Mouse (Mus musculus) thymus, postnatal 36 days (tissue): ENCODE results near the gene Nav1.

Source experiments
- DNase-seq, 2 experiments: peaks; one replicate each; pipeline ENCODE4 v3.0.0; 2022; ENCODE audit warnings: mixed read lengths in 2 of 2

Gene Nav1

DNA sequence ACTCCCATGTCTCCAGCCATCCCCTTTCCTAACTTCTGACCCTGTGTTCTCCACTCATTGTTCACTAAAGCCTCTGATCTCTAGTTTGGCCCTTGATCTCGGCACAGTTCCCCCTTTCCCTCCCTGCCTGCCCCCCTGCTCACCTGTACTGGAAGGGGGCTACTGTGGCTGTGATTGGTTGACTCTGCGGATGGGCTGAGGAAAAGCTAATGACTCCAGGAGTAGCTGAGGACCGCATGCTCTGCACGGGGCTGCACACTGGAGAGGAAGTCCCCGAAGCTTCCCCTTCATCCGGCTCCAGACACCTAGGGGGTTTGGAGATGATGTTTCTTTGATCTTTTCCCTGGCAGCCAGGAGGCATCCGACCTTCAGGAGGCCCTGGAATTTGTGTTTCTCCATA is at the start of gene Nav1:
TSS of gene Nav1 (minus strand) at position 277 of the 400 bp plus-strand sequence.
- DNase-seq, result no peak

DNA sequence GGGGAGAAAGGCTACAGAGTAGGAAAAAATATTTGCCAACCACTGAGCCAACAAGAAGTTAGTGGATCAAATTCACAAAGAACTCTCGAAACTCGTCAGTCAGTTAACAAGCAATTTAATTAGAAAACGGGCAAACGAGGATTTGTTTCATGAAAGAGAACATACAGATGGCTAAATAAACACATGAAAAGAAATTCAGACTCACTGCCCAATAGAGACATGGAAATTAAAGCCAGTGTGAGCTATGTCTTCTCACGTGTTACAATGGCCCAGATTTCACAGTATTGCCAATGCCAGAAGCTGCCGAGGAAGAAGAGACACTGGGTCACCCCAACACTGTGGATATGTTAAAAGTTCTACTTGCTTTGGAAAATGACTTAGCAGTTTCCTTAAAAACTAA is 46.8 kb upstream of the Nav1 start:
- DNase-seq, result no peak

DNA sequence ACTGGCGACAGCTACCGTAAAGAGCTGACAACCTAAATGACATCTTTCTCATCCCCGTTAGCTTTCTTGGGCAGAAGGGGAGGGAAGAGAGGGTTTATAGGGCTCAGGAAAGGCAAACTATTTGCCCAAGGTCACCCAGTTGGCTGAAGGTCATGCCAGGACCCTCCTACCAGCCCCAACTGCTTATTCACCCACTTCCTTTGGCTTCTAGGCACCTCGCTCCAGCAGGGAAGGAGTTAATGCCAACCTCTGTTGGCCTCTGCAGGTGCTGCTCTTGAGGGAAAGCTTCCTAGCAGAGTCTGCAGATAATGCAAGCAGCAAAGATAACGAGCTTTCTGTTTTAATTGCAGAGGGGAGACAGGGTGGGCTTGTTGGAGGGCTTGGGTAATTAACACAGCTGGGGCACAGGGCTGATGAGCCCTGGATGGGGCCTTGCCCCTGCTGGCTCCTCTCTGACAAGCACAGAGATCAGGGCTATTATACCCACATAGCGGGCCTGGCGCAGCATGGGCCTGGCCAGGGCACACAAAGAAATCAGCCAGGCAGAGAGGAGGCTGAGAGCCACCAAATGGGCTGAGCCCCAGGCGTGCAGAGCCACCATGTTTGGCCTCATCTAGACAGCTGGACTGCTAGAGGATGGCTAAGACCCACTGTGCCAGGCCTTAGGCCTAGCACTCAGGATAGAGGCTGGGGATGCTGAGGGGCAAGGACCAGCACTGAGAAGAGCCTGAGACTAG is 38.5 kb upstream of the Nav1 start:
- DNase-seq, result no peak

DNA sequence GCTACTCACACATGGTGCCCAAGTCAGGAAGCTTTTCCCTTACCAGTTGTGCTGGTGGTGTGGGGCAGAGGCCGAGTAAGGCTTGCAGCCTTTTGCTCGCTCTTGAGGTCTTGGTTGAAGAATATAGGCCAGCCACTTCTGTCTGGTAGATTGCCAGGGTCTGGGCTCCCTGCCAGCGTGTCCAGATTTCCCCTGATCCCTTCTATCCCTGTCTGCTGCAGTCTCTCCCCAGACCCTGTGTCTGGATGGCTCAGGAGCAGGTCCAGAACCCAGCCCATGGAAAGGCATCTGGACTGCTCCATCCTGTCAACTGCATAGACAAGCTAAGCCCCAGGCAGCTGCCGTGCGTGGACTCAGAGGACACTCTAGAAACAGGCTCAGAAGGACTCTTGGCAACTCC is 37.0 kb upstream of the Nav1 start:
- no peak for DNase-seq

DNA sequence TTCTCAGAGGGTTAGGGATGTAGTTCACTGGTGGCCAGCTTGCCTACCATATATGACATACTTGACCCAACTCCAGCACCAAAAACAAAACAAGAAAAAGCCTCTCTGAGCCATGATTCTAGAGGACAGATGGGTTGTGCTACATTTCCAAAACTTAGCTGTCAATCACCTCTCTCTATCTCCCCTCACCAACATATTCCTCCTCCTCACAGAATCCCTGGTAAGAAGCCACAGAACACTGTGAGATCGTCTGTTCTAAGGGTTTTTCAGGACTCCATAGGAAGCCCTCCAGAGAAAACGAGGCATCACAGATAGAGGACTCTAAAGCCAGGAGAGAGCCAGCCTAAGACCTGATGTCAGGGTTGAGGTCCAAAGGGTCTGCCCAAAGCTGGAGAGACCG is 36.6 kb upstream of the Nav1 start:
- no peak for DNase-seq

DNA sequence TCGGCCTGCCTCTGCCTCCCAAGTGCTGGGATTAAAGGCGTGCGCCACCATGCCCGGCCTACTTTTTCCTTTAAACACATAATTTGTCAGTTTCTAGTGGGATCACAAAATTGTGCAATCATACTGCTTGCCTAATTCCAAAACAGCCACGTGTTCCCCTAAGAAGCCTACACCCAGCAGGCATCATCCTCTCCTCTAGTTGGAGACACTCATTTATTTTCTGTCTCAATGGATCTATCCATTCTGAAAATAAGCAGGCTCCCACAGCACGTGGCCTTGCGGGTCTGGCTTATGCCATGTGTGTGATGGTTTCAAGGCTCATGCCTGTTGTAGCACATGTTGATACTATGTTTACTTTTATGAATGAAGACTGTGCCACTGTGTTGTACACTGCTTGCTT is 32.8 kb upstream of the Nav1 start:
- DNase-seq, result no peak

DNA sequence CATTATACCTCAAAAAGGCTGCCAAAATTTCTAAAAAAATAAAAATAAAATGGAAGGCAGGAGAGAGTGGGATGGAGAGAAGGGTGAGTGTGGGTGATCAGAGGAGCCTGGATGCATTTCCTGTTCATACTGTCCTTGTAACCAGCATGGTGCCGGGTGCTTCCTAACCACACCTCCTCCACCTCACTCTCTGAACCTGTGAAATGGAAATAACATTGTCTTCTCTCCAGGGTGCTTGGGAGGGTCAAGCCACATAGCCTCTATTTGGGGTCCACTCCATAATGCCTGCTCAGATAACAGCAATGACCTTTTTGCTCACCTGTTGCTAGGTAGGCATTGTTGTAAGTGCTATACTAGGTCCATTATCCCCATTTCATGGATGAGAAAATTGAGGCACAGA is 32.0 kb upstream of the Nav1 start:
- DNase-seq, result no peak

DNA sequence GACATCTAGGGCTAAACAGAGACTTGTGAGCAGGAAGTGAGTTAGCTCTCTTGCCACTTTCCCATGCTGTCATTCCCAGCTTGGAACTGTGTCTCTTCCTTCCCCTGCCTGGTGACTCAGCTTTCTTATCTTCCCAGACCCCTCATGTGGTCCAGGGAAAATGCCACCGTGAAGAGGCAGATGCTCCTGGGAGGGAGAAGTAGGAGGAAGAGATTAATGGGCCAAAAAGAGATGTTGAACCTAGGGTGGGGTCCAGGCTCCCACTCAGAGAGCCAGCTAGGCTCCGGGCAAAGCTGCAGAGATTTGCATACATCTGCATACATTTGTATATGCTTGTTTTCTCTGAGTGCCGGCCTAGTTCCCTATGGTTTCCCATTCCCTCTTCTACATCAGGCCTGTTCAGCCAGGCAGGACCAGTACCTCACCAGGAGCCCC is 30.5 kb upstream of the Nav1 start:
- no peak for DNase-seq

DNA sequence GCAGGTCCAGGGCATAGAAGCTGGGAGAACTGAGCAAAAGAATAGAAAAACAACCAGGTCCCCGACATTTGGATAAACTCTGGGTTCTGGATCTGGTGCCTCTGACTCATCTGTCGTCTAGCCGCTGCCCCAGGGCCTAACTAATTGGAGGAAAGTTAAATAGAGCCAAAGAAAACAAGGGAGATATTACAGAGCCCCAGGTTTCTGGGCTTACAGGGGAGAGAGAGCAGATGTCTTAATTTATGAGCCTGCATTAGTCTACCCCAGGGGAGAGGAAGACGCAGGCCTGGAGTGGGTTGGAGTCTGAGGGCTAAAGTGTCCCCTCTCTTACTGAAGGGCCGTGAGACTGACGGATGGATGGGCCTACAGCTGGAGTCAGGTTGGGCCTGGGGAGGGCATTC is 29.0 kb upstream of the Nav1 start:
- DNase-seq, result no peak

DNA sequence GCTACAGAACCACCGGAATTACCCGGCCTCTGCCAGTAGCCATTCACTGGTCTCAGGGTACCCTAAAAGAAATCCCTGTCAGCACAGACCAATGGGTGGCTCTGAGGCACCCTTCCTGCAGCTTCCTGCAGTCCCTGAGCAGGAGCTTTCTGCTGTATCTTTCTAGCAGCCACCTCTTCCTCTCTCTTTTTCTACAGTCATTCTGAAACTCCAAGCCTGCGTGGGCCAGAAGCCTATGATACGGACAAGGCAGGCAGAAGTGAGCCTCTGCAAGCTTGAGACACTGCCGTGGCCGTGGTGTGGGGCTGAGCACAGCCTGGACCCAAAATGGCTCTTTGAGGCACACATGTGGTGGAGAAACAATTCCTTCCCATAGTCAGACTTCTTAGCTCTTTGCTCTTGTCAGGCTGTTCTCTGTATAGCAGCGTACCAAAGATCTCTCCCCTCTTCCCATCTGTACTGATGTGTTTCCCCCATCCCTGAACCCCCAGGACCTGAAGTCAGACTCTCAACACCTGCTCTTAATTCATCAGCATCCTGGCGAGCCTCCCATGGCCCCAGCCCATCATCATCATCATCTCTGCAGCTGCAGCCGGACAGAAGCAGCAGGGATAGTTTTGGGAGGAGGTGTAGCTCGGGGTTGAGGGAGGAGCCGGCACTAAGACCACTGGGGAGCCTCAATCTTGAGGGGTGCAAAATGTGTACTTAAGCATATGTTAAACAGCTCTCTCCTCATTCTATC is 28.4 kb upstream of the Nav1 start:
- no peak for DNase-seq

DNA sequence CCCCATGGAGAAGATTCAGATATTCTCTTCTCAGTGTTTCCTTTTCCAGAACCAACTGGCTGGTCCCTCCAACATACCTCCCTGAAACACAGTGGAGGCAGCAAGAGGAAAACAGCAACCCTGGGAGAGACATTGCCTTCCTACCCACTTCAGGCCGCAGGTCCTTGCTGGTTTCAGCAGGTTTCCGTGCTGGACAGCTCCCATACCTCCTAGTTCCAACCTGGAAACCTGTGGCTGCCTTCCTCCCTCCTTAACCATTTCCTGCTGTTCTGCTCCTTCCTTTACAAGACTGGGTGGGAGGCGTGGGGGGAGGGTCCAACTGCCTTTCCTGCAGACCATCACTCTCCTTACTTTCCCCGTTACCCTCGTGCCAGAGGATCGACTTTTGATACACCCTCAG is 27.7 kb upstream of the Nav1 start:
- DNase-seq, result no peak

DNA sequence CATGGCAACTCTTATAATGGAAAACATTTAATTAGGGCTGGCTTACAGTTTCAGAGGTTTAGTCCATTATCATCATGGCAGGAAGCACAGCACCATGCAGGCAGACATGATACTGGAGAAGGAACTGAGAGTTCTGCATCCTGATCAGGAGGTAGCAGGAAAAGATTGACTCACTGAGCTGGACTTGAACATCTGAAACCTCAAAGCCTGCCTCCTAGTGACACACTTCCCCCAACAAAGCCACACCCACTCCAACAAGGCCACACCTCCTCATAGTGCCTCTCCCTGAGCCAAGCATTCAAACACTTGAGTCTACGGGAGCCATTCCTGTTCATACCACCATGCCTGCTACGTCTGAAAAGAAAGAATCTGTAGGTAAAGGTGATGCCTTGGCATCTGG is 26.8 kb upstream of the Nav1 start:
- DNase-seq, result no peak

DNA sequence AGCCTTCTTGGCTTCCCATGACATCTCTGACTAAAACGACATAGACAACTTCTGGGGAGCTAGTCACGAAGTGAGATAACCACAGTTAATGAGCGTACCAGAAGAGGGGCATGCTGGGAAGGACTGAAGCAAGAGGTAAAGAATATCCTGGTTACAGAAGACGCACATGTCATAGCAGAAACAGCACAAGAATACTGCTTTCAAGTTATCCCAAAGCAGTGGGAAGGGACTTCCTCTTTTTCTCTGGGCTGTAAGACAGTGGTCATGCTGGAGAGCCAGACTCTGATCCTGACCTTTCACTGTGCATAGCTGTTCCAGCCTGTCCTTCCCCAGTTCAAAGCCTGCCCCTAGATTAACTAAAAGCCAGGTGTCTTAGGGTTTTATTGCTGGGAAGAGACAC is 26.4 kb upstream of the Nav1 start:
- no peak for DNase-seq

DNA sequence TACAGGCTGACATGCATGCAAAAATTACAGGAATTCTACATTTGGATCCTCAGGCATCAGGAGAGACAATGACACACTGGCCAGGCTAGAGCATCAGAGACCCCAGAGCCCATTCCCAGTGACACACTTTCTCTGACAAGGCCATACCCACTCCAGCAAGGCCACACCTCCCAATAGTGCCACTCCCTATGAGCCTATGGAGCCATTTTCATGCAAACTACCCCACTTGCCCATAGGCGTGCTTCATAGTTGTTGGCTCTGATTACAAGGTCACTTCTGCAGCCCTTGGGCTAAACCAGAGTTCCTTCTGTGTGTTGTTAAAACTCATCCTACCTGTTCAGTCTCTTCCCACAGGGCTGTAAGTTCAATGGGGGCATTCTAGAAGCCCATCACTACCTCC is 25.1 kb upstream of the Nav1 start:
- no peak for DNase-seq

DNA sequence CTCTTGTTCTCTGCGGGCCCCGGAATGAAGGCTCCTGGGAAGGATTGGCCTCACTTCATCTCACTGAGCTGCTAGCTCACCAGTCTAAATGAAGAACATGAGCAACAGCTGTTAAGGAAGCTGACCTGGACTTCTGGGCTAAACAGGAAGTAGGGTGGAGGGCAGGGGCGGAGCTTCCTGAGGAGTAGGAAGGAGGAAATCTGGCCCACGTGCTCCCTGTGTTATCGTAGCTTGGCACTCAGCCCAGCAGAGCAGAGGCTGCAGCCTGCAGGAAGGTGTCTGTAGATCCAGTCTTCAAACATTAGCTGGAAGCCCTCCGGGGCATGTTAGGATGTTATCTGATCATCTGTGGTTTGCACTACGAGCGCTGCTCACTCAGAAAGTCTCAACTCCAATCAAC is 24.4 kb upstream of the Nav1 start:
- DNase-seq, result peak; percentile 37 to 54

DNA sequence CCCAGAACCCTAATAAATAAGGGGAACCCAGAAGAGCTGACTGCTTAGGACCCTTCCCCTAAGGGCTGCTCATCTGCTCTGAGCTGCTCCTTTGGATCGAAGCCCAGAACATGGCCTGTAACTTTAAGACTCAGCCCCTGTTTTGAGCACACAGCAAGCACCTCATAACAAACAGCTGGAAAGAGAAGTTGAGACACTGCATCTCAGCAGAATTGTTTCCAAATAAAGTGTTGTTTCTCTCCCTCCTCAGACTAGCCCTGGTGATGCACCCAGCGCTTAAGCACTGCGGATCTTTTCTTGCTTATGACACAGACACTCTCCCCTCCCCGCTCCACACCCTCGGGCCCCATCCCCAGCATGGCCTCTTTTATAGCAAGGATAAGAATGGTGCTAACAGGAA is 22.8 kb upstream of the Nav1 start:
- no peak for DNase-seq

DNA sequence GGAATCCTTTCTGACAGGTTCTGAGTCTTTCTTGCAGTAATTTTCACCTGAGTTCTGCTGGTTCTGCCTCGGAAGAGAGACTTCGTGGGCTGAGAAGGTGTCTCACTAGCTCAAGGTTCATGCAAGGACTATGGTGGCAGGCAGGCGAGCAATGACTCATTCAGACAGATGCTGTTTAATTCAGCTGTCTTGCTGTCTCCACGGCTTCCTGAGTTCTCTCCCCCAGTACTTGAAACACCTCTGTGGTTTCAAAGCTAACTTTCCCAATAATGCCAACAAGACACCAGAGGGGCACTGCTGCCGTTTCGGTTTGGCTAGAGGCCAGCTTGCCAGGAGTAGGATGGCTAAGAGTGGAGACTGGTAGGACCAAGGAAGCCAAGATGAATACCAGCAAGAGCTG is 19.1 kb upstream of the Nav1 start:
- no peak for DNase-seq

DNA sequence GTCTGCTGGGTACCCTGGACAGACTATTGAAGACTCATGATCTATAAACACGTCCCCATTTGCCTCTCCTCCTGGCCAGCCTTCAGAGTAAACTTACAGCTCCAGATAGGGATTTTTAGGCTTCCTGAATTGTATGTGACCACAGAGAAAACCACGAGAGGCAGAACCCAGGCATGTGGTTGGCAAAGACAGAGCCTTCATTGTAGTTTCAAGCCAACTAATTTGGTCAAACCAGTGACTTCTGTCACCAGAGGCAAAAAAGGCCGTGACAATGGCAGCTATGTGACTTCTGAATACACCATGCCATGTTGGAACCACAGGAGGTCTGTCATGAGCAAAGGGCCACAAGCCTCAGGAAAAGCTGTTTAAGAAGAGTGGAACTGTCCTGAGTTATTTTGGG is 18.6 kb upstream of the Nav1 start:
- DNase-seq, result no peak

DNA sequence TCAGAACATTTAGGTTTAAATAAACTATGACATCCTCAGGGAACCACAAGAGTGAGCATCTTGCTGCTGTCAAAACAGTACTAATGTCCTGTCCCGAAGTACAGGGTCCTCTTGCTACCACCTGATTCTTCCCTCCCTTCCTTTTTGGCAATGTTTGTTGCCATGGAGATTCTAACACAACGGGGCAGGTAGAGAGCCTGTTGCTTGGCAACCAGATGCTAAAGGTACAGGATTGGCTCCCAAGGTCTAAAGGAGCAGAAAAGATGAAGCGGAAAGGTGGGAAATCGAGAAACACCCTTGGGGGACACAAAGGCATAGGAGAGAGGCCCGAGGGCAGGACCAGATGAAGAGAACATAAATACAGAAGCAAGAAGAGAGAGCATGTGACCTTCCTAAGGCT is 17.6 kb upstream of the Nav1 start:
- no peak for DNase-seq

DNA sequence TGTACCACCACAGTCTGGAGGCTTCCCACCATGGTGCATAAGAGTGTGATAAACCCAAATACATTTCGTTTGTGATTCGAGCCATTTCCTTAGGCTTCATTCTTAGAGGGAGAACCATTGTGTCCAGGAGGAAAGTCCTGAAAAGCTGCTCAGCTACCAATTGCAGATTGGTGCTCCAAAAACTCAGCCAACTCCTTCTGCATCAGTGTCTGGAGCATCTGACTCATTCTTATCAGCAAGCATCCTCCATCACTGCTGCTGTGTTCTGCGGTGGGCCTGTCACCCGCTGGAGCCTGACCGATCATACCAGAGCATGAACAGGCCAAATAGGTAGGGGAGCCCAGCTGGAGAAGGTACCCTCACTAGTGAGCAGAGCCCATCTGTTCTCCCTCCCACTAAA is 16.0 kb upstream of the Nav1 start:
- no peak for DNase-seq

DNA sequence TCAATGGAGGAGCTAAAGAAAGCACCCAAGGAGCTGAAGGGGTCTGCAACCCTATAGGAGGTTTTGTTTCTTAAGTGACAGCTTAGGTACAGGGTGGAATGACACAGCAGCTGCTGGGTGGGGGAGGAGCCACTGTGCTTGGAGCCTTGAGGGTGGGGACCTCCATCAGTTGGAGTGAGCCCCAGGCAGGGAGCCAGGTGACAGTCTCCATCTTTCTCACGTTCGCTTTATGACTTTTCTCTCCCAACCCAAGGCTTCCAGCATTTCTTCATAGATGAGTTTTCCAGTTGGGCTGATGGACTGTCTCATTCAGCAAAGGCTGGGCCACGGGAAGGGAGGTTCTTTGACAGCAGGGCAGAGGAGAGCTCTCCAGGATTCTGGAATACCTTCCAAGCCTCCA is 14.2 kb upstream of the Nav1 start:
- no peak for DNase-seq

DNA sequence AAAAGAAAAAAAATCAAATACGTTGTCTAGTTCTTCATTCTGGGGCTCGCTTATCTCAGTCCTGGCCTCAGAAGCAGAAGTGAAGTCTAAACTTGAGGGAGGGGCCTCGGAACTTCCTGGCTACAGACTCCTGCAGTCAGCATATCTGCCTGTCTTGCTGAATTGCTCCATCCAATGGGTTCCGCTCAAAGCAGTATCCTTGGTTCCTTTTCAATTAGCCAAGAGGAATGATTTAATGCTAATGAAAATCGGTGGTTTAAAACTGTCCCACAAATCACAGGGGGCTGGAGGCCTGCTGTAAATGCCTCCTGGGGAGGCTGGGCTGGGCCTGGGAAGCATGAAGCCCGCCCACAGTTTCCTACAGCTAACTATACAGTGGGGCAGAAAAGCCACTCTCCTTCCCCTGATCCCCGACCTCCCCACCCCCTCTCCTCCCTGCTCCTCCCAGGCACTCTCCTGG is 12.9 kb upstream of the Nav1 start:
- no peak for DNase-seq

DNA sequence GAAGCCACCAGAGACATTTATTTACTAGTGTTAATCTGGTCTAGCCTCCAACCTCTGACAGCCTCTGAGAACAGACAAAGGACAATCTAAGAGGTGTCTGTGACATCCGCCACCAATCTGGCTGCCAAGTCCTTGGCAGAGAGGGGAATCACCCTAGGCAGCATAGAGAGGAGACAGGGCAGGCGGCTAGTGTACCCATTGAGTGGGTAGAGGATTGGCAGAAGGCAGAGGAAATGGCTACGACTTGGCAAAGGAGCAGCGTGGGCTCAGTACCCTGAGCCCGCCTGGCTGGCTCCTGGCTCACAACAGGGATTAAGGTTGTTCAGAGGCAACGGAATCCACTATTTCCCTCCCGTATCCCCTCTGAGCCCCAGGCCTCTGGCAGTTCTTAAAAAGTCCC is 12.0 kb upstream of the Nav1 start:
- no peak for DNase-seq

DNA sequence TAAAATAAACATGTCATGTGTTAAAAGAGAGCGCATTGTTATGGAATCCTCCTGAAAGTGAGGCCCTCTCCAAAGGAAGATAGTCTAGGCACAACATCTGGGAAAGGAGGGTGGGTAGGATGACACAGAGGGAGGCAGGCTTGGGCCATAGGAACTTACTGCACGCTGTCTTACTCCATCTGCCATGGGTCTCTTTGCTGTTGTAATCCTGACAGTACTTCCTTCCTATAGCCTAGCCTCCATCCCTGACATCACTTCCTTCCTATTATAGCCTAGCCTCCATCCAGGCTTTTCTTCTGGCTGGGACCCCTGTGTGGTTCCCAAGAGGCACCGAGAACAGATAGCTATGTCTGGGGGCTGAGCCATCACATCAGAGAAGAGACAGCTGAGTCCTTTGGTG is 10.2 kb upstream of the Nav1 start:
- no peak for DNase-seq
